Mouse (Mus musculus) ES-Bruce4 (cell line): ENCODE results near the gene Ccl24. TPM values are rescaled to one million over a fixed set of nuclear protein-coding genes. Genes with fewer than 3 reads are reported as not detected.
A peak's percentile ranks its signal among the peaks of the same experiment; 100 is the strongest.

ENCODE experiments used
- H3K27ac ChIP-seq: 2 replicates; pipeline ENCODE4 v1.5.1; 2012; ENCODE audit warnings: low read length, inconsistent platforms; ENCODE audit not compliant: insufficient read depth
- H3K27me3 ChIP-seq: 2 replicates; pipeline ENCODE4 v1.6.1; 2012; ENCODE audit warnings: mild to moderate bottlenecking, low read length, inconsistent platforms; ENCODE audit not compliant: control insufficient read depth, poor library complexity, insufficient read depth, severe bottlenecking
- H3K36me3 ChIP-seq: 2 replicates; pipeline ENCODE4 v1.6.1; 2012; ENCODE audit warnings: inconsistent platforms, mild to moderate bottlenecking, low read length, moderate library complexity; ENCODE audit not compliant: control insufficient read depth, poor library complexity, insufficient read depth, severe bottlenecking
- H3K4me1 ChIP-seq: one replicate; pipeline ENCODE4 v1.8.1; 2011; ENCODE audit warnings: low read length; ENCODE audit not compliant: control insufficient read depth, insufficient read depth
- H3K4me3 ChIP-seq: 2 replicates; pipeline ENCODE4 v1.5.1; 2011; ENCODE audit warnings: low read depth, mild to moderate bottlenecking, low read length
- H3K9ac ChIP-seq: 2 replicates; pipeline ENCODE4 v1.6.1; 2012; ENCODE audit warnings: low read depth, mild to moderate bottlenecking, inconsistent platforms; ENCODE audit not compliant: poor library complexity, severe bottlenecking
- H3K9me3 ChIP-seq: replicated peaks from 2 replicates; pipeline ENCODE4 v1.6.1; 2012; ENCODE audit warnings: mild to moderate bottlenecking, low read length, inconsistent platforms; ENCODE audit not compliant: control insufficient read depth, poor library complexity, insufficient read depth, severe bottlenecking
- CTCF ChIP-seq: IDR thresholded peaks from one replicate; pipeline ENCODE4 v1.8.1; 2011; ENCODE audit warnings: low read depth, low read length
- EP300 ChIP-seq: IDR thresholded peaks from 2 replicates; pipeline ENCODE4 v1.6.1; 2011; ENCODE audit warnings: low read depth, low read length; ENCODE audit not compliant: insufficient read depth
- POLR2A ChIP-seq: IDR thresholded peaks from one replicate; pipeline ENCODE4 v1.8.1; 2011; ENCODE audit warnings: low read length; ENCODE audit not compliant: insufficient read depth
- polyA plus RNA-seq: library from polyadenylated mRNA; stranded (reverse); fragments of >200 nt; gene quantifications from 2 replicates; pipeline ENCODE4 v1.2.4, GENCODE M21; 2011; ENCODE audit warnings: low read depth; ENCODE audit not compliant: missing spikeins, insufficient read depth, insufficient read length

Gene Ccl24
- polyA plus RNA-seq, 1 experiment = not detected

DNA sequence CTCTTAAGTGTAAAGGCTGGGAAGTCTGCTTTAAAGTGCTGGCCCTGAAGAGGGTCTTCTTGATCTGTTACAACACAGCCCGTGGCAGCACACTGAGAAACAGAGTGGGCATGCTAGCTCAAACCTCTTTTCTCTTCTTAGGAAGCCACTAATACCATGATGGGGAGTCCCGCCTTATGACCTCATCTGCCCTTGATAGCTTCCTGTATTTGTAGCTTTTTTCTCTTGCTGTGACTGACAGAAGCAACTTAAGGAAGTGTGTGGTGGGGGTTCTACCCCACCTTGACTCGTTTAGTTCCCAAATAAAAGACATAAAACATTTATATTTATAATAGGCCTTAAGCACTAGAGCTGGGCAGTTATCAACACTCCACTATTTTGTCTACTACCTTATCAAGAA lies 21.3 kb downstream of the Ccl24 start:
- H3K4me3 ChIP-seq = no peak overlapping the region
- no peaks in the 10 kb centered on the region for H3K4me1 ChIP-seq
- H3K36me3 ChIP-seq = no peaks in the 10 kb centered on the region
- H3K27me3 ChIP-seq = no peaks in the 10 kb centered on the region
- H3K9ac ChIP-seq = no peak overlapping the region
- no peak for TF ChIP-seq POLR2A
- no peak for TF ChIP-seq EP300
- TF ChIP-seq CTCF = no peak
- no peak overlapping the region for H3K27ac ChIP-seq
- H3K9me3 ChIP-seq = peaks cover 3% of the 10 kb centered on the region; the same call in 1 of the 2 replicates

DNA sequence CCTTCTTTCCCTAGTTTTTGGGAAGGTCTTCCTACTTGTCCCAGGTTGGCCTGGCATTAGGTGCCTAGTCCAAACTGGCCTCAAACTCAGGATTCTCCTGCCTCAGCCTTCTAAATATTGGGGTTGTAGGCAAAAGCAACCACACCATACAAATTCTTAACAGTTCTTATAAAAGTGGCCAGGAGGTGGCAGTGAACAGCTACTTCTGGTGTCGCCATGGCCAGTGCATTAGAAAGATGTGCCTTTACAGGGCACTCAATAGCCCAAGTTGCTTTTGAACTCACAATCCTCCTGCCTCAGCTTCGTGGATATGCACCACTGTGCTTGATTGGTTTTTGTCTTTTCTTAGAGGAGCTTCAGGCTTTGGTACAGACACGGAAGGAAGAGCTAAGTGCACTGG lies 21.9 kb downstream of the Ccl24 start:
- no peaks in the 10 kb centered on the region for H3K4me1 ChIP-seq
- no peak overlapping the region for H3K4me3 ChIP-seq
- no peaks in the 10 kb centered on the region for H3K27me3 ChIP-seq
- H3K9ac ChIP-seq = no peak overlapping the region
- H3K9me3 ChIP-seq = peaks cover 3% of the 10 kb centered on the region; the same call in 1 of the 2 replicates
- H3K36me3 ChIP-seq = no peaks in the 10 kb centered on the region
- no peak overlapping the region for H3K27ac ChIP-seq
- TF ChIP-seq CTCF (peak; percentile 58), EP300 (no peak), POLR2A (no peak)

DNA sequence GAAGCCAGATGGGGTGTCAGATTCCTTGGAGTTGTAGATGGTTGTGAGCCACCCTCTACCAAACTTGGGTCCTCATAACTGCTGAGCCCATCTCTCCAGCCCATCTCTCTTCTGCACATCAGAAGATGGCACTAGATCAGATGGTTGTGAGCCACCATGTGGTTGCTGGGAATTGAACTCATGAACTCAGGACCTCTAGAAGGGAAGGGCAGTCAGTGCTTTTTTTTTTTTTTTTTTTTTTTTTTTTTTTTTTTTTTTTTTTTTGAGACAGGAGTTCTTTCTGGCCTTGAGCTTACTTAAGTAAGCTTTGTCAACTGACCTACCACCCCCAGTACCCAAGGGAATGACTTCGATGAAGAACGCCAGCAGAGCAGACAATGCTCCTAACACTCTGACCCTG lies 24.9 kb downstream of the Ccl24 start:
- no peak overlapping the region for H3K4me3 ChIP-seq
- no peaks in the 10 kb centered on the region for H3K36me3 ChIP-seq
- H3K27ac ChIP-seq = no peak overlapping the region
- no peak overlapping the region for H3K9ac ChIP-seq
- no peak for TF ChIP-seq POLR2A
- no peaks in the 10 kb centered on the region for H3K4me1 ChIP-seq
- H3K9me3 ChIP-seq = no peaks in the 10 kb centered on the region
- no peaks in the 10 kb centered on the region for H3K27me3 ChIP-seq

GRCm38 (mm10) chr5:135544865-135545797 lies 27.7 kb downstream of the Ccl24 start, which contains the start of gene Hip1:
TSS of gene Hip1 (minus strand) at chr5:135545120.
- peak; percentile 73 for TF ChIP-seq POLR2A
- TF ChIP-seq CTCF = peak; percentile 7
- no peak for TF ChIP-seq EP300
- Histone ChIP-seq H3K36me3 (no peaks in the 10 kb centered on the region), H3K9ac (peak within 1 kb of the TSS; percentile 17), H3K9me3 (no peaks in the 10 kb centered on the region), H3K4me3 (peak within 1 kb of the TSS; percentile 90), H3K4me1 (no peaks in the 10 kb centered on the region), H3K27ac (no peak within 1 kb of the TSS), H3K27me3 (no peaks in the 10 kb centered on the region)

GRCm38 (mm10) chr5:135544032-135544558 lies 28.8 kb downstream of the Ccl24 start:
- Histone ChIP-seq H3K36me3 (no peaks in the 10 kb centered on the region), H3K9ac (peak overlapping the region; percentile 17), H3K4me1 (no peaks in the 10 kb centered on the region), H3K9me3 (no peaks in the 10 kb centered on the region), H3K27ac (no peak overlapping the region), H3K4me3 (peak overlapping the region; percentile 90), H3K27me3 (no peaks in the 10 kb centered on the region)
- no peak for TF ChIP-seq CTCF
- TF ChIP-seq POLR2A = no peak
- TF ChIP-seq EP300 = no peak

- H3K9me3 ChIP-seq = no peaks in the 10 kb centered on the region
- no peak overlapping the region for H3K9ac ChIP-seq
- TF ChIP-seq CTCF (peak; percentile 20), EP300 (no peak)
- no peak overlapping the region for H3K27ac ChIP-seq
- H3K4me1 ChIP-seq = peaks cover 3% of the 10 kb centered on the region
- H3K36me3 ChIP-seq = no peaks in the 10 kb centered on the region
- no peaks in the 10 kb centered on the region for H3K27me3 ChIP-seq
- no peak overlapping the region for H3K4me3 ChIP-seq
These were observed 35.0 kb downstream of the Ccl24 start for GRCm38 (mm10) chr5:135537794-135538214.
